Mouse (Mus musculus) lung, postnatal 10 days (tissue): ENCODE data around the gene E130208F15Rik.

Experiments
- DNase-seq: peaks from one replicate; pipeline ENCODE4 v3.0.0; 2021

Gene E130208F15Rik

GRCm38 (mm10) chr7:30308076-30309005 is 13.2 kb upstream of the E130208F15Rik start, which contains the start of gene Alkbh6:
Alkbh6 (plus strand) TSS chr7:30308717.
- DNase-seq = peak; percentile 97

- DNase-seq = no peak
These were observed 12.0 kb upstream of the E130208F15Rik start for GRCm38 (mm10) chr7:30309395-30310129.

GRCm38 (mm10) chr7:30310136-30310535 is 11.4 kb upstream of the E130208F15Rik start:
- DNase-seq = no peak

DNA sequence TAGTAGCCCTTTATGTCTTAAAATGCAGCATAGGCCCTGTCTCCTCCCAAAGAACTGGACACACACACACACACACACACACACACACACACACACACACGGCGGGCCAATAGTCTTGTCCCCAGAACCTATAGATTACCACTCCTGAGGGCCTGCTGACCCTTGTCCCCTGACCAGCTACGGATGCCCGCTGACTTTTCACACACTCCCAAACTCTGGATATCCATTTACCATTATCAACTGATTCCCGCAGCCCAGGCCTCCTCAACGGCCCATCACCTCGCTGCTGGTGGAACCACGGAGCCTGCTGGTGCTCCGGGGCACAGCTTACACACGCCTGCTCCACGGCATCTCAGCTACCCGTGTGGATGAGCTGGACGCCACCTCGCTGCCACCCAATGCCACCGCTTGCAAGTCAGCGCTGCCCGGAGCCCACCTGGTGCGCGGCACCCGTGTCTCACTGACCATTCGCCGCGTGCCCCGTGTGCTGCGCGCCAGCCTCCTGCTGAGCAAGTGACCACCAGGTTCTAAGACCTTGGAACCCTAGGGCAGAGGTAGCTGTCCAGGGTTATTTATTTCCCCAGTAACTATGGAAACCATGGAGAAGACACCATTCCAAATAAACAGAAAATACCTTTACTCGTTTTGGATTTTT is 7.7 kb upstream of the E130208F15Rik start:
- no peak for DNase-seq

- DNase-seq = no peak
These were observed 6.8 kb upstream of the E130208F15Rik start, which contains the start of gene Syne4 for GRCm38 (mm10) chr7:30314721-30315155. Syne4 (plus strand) TSS chr7:30314807.

DNA sequence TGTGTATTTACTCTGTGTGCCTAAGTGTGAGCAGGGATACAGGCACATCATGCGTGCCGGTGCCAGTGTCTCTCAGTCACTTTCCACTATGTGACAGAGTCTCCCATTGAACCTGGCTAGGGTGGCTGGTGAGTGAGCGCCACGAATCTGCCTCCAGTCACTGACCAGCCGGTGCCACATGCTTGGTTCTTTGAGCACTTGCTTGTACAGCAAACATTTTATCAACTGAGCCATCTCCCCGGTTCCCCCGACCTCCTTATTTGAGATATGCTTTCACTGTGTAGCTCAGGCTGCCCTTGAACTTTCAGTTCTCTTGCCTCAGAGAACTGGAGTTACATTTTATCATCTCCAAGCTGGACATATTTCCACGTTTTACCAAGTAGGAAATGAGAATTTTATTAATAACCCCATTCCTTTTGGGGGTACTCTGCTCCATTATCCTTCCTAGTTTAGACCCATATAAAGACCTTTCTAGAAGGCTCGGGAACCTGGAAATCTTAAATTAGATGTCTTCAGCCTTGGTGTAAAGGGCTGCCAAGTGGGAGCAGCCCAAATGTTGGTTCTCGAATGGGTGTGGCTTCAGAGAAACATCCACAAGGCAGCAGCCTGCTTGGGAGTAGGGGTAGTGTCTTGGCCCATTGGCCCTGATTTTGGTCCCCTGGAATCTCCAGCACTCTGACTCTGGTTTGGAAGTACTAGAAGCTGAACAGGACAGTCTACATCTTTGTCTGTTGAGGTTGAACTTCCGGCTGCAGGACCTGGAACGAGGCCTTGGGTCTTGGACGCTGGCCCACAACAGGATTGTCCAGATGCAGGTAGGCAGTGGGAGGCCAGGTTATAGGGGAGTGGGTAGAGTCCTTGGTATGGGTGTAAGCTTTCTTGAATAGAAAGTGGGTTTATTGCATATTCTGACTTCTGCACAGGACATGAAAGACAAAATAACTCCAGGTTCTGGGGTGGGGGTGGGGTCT is 5.7 kb upstream of the E130208F15Rik start:
- no peak for DNase-seq

DNA sequence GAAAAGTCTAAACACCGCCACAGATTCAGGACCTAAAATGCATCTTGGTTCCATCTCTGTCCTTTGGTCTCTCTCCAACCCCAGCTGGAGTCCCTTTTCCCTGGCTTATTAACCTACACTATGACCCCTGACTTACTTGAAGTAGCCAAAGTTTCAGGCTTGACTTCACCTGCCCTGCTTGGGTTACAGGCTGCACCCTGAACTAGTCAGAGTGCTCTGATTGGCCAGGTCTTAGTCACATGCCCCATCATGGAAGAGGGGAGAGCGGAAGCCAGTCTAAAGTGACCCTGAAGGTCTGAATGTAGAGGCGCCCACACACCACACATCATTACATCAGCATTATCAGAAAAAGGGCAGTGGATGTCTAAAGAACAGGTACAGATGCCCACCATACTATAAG is 3.4 kb upstream of the E130208F15Rik start:
- DNase-seq = no peak

GRCm38 (mm10) chr7:30320946-30321345 is 594 bp upstream of the E130208F15Rik start:
- DNase-seq = no peak

DNA sequence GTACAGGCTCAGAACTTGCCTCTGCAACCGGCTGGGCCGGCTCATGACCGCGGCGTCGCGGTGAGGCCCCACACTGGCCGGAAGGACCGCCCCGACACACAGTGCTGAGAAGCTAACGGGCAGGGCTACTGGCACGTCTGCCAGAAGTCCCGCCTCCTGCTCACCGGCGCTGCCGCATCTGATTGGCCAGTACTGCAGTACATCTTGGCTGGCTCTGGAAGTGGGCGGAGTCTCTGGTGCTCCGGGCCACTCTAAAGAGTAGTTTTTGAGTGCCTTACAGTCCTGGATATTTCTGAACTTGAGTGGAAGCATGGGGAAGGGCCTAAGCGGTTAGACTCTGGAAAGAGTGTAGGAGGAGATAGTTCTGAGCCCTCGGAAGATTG is 736 bp downstream of the E130208F15Rik start:
- DNase-seq = peak; percentile 99

DNA sequence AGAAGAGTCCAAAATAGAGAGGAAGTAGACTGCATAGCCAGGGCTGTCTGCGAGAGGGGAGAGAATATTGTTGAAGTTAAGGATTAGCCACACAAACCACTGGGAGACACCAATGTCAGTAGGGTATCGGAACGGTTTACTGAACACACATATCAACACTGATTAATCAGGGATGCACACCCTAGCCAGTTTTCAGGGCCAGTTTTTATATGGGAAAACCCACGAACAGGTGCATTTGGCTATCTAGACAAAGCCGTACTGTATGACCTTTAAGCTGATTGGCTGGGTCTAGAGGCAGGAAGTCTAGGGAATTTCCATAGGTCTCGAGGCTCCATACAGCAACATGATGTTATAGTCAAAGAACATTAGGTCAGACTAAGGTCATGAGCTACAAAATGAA is 1.3 kb downstream of the E130208F15Rik start:
- no peak for DNase-seq

- no peak for DNase-seq
These were observed 2.3 kb downstream of the E130208F15Rik start, which contains the start of gene Sdhaf1 for GRCm38 (mm10) chr7:30323795-30324194. Sdhaf1 (minus strand) TSS chr7:30323895.

- no peak for DNase-seq
These were observed 2.9 kb downstream of the E130208F15Rik start for GRCm38 (mm10) chr7:30324300-30324944.

DNA sequence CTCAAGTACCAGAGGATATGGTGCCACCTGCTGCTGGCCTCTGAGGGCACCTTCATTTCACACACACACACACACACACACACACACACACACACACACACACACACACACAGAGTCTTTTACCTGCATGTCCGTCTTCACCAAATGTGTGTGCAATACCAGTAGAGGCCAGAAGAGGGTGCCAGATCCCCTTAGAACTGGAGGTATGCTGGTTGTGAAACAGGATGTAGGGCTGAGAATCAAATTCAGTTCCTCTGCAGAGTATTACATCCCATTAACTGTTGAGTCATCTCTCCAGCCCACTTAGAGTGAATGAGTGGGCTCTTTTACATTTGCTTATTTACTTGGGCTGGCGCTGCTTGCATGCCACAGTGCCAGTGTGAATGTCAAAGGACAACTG is 3.8 kb downstream of the E130208F15Rik start:
- peak; percentile 64 for DNase-seq

DNA sequence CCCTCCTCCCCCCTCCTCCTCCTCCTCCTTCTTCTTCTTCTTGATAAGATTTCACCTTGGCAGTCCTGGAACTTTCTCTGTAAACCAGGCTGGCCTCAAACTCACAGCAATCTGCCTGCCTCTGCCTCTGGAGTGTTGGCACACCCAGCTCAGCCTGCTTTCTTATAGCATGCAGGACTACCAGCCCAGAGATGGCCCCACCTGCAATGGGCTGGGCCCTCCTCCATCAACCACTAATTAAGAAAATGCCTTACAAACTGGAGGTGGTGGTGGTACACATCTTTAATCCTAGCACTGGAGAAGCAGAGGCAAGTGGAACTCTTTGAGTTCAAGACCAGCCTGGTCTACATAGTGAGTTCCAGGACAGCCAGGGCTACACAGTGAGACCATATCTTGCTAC is 4.9 kb downstream of the E130208F15Rik start:
- DNase-seq = no peak

GRCm38 (mm10) chr7:30327140-30327539 is 5.6 kb downstream of the E130208F15Rik start:
- peak; percentile 66 for DNase-seq

GRCm38 (mm10) chr7:30328379-30328778 is 6.8 kb downstream of the E130208F15Rik start:
- no peak for DNase-seq

DNA sequence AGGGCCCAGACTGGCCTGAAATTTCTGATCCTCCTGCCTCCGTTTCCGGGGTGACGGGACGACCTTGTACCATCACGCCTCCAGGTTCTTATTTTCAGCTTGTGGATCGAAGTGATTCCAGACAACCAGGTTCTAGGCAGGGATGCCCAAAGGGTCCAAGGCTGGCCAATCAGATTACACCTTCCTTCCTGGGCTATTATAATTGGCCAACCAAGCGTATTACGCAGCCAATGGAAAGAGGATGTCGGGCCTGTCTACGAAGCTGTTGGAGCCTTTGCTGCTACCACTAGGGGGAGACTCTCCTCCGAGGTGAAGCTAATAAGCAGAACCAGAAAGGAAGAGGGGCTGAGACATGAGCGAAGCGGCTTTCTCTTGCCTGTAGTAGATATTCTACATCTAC is 10.3 kb downstream of the E130208F15Rik start:
- DNase-seq = peak; percentile 89

DNA sequence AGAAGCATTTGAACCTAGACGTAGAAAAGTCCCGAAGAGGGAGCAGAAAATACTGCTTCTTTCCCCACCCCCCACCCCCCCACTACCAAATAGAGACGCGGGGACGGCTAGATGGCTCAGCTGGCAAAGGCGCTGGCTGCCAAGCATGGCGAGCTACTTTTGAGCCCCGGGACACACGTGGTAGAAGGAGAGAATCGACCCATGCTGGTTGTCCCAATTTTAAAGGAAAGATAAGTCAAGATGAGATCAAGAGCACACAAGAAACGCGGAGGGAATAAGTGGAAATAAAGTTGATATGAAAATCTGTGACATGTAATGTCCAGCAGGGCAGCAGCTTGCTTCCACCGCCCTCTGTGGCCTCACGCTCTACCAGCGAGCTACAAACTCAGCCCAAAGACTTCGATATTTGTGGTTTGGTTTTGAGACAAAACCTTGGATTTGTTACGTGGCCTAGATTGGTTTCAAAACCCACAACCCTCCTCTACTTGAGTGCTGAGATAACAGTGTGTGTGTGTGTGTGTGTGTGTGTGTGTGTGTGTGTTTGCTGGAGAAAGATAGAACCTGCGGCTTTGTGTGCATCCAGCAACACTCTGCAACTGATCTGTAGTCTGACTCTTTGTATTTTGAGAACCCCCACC is 11.2 kb downstream of the E130208F15Rik start:
- DNase-seq = no peak

GRCm38 (mm10) chr7:30333436-30333835 is 11.9 kb downstream of the E130208F15Rik start:
- DNase-seq = peak; percentile 79

DNA sequence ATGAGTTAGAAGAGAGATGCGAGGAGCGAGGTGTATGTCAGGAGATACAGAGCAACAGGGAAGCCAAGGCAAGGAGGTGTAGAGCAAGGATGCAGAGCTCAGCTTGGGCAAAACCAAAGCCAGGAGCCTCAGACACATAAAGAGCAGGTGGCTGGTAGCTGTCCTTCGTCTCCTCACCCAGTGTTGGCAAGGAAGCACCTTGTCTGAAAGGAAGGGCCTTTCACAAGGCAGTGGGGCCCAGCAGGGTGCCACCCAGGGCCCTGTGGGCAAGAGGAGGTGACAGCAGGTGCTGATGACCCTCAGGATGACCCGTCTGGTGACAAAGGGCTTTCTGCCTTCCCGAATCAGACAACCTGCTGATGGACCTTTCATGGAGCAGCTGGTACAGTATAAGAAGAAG is 13.0 kb downstream of the E130208F15Rik start:
- DNase-seq = no peak

- no peak for DNase-seq
These were observed 14.1 kb downstream of the E130208F15Rik start for GRCm38 (mm10) chr7:30335688-30336087.
